In genomic region chr12:4518957-4519356, GRCm38 (mm10) we compare ENCODE assay signal across 23 mouse cellular contexts. TPM values are rescaled to one million over a fixed set of nuclear protein-coding genes. Genes with fewer than 3 reads are reported as not detected.
DNase-seq lines count a peak whose midpoint lies in the region; ATAC-seq and TF ChIP-seq lines count a peak whose summit lies in the region.
"Had no signal": no experiment of that assay in that cellular context is flagged by ENCODE, and none has a peak within 500 bp of the region (broad histone marks: within the 10 kb centered on the region; RNA-seq: fewer than 3 reads in every experiment).

No protein-coding gene starts in this region.

- 69% methylated on average over 11 of the region's 11 CpGs for WGBS in limb, embryonic 12.5 days
- 78% methylated on average over 11 of the region's 11 CpGs for WGBS in limb, embryonic 10.5 days
- WGBS in kidney, postnatal 0 days = 38% methylated on average over 11 of the region's 11 CpGs
- WGBS in limb, embryonic 14.5 days = 54% methylated on average over 11 of the region's 11 CpGs
- WGBS in midbrain, embryonic 13.5 days = 85% methylated on average over 11 of the region's 11 CpGs

- H3K36me3 ChIP-seq in limb, embryonic 12.5 days = no peaks in the 10 kb centered on the region
- H3K36me3 ChIP-seq in limb, embryonic 10.5 days = no peaks in the 10 kb centered on the region
- no peaks in the 10 kb centered on the region for H3K36me3 ChIP-seq in kidney, postnatal 0 days (ENCODE audit: insufficient read depth, low read length)
- H3K36me3 ChIP-seq in limb, embryonic 14.5 days (ENCODE audit: control insufficient read depth, insufficient read depth, low read length) = no peaks in the 10 kb centered on the region
- no peaks in the 10 kb centered on the region for H3K36me3 ChIP-seq in midbrain, embryonic 13.5 days
- H3K36me3 ChIP-seq: embryonic facial prominence, embryonic 13.5 days; G1E; heart, embryonic 15.5 days; hindbrain, embryonic 13.5 days had no signal

- no peak for TF ChIP-seq POLR2A in limb, embryonic 14.5 days (IDR thresholded peaks at IDR 0.05; ENCODE audit: borderline replicate concordance, extremely low read depth, insufficient read depth, insufficient read length)

- no peak overlapping the region for H3K4me2 ChIP-seq in limb, embryonic 12.5 days
- peak overlapping the region; percentile 49 for H3K4me2 ChIP-seq in kidney, postnatal 0 days (ENCODE audit: low read length)
- H3K4me2 ChIP-seq in limb, embryonic 14.5 days (replicated peaks; ENCODE audit: low read depth, low read length, severe bottlenecking) = peak overlapping the region; percentile 32
- no peak overlapping the region for H3K4me2 ChIP-seq in midbrain, embryonic 13.5 days (replicated peaks)
- H3K4me2 ChIP-seq: embryonic facial prominence, embryonic 13.5 days; heart, embryonic 11.5 days; heart, embryonic 15.5 days; hindbrain, embryonic 13.5 days had no signal

- intact Hi-C loops in gastrocnemius, adult 2 months (cut with DNase I) = no loop called here

- peaks cover 24% of the 10 kb centered on the region for H3K4me1 ChIP-seq in limb, embryonic 12.5 days (replicated peaks)
- H3K4me1 ChIP-seq in limb, embryonic 10.5 days = peaks cover 23% of the 10 kb centered on the region
- H3K4me1 ChIP-seq in kidney, postnatal 0 days (replicated peaks; ENCODE audit: insufficient read depth, low read length) = no peaks in the 10 kb centered on the region
- H3K4me1 ChIP-seq in limb, embryonic 14.5 days (ENCODE audit: control insufficient read depth, insufficient read depth, low read length) = peaks cover 18% of the 10 kb centered on the region
- peaks cover 17% of the 10 kb centered on the region for H3K4me1 ChIP-seq in midbrain, embryonic 13.5 days (replicated peaks)

- no peak overlapping the region for H3K9ac ChIP-seq in limb, embryonic 12.5 days (replicated peaks)
- H3K9ac ChIP-seq in kidney, postnatal 0 days (ENCODE audit: low read depth, low read length) = 0 out of 2 replicates have a peak overlapping the region, but pooled peaks have one; percentile 2
- peak overlapping the region; percentile 18 for H3K9ac ChIP-seq in limb, embryonic 14.5 days (ENCODE audit: low read depth, low read length, severe bottlenecking)
- no peak overlapping the region for H3K9ac ChIP-seq in midbrain, embryonic 13.5 days (replicated peaks)
- H3K9ac ChIP-seq: embryonic facial prominence, embryonic 13.5 days; heart, embryonic 15.5 days; hindbrain, embryonic 13.5 days had no signal

- DNase-seq in gastrocnemius, adult 2 months = no peak
- no peak for DNase-seq in gastrocnemius, postnatal 10 days
- DNase-seq in limb, embryonic 10.5 days (ENCODE audit: low spot score) = no peak
- peak; percentile 68 for DNase-seq in kidney, postnatal 0 days (ENCODE audit: low spot score)
- no peak for DNase-seq in limb, embryonic 14.5 days (ENCODE audit: low spot score)
- no peak for DNase-seq in frontal cortex, adult 2 months (ENCODE audit: extremely low spot score in 1 of 2, low spot score in 1 of 2)
- DNase-seq: adrenal gland, postnatal 14 days; B cell, adult 2 months; cerebellum, adult 18-20 months; cerebellum, adult 9-11 months; cerebellum, postnatal 36 days; gastrocnemius, postnatal 14 days; heart, adult 2 months; heart, postnatal 14 days had no signal

- ATAC-seq in limb, embryonic 12.5 days (ENCODE audit: insufficient number of reproducible peaks, insufficient read depth, low FRiP score, low TSS enrichment, low read depth) = no peak
- ATAC-seq in kidney, postnatal 0 days (replicated peaks; ENCODE audit: low FRiP score, low read depth) = peak; percentile 40; the same call in 1 of the 2 replicates
- no peak for ATAC-seq in limb, embryonic 14.5 days (ENCODE audit: low FRiP score, low read depth)
- no peak for ATAC-seq in midbrain, embryonic 13.5 days
- ATAC-seq: CD4-positive, CD25-positive, alpha-beta regulatory T cell, adult 4 months; forebrain, embryonic 14.5 days had no signal

- no peaks in the 10 kb centered on the region for H3K27me3 ChIP-seq in limb, embryonic 12.5 days
- H3K27me3 ChIP-seq in limb, embryonic 10.5 days (ENCODE audit: low read depth, poor library complexity, severe bottlenecking) = no peaks in the 10 kb centered on the region
- no peaks in the 10 kb centered on the region for H3K27me3 ChIP-seq in kidney, postnatal 0 days (ENCODE audit: insufficient read depth, low read length)
- no peaks in the 10 kb centered on the region for H3K27me3 ChIP-seq in limb, embryonic 14.5 days (ENCODE audit: control insufficient read depth, insufficient read depth, low read length)
- no peaks in the 10 kb centered on the region for H3K27me3 ChIP-seq in midbrain, embryonic 13.5 days
- H3K27me3 ChIP-seq: embryonic facial prominence, embryonic 13.5 days; heart, embryonic 15.5 days; hindbrain, embryonic 13.5 days had no signal

- no peaks in the 10 kb centered on the region for H3K9me3 ChIP-seq in limb, embryonic 12.5 days
- H3K9me3 ChIP-seq in limb, embryonic 10.5 days (replicated peaks) = no peaks in the 10 kb centered on the region
- no peaks in the 10 kb centered on the region for H3K9me3 ChIP-seq in kidney, postnatal 0 days (replicated peaks; ENCODE audit: low read length)
- no peaks in the 10 kb centered on the region for H3K9me3 ChIP-seq in limb, embryonic 14.5 days (ENCODE audit: control insufficient read depth, low read length)
- H3K9me3 ChIP-seq in midbrain, embryonic 13.5 days = no peaks in the 10 kb centered on the region
- H3K9me3 ChIP-seq: embryonic facial prominence, embryonic 13.5 days; G1E; heart, embryonic 15.5 days; hindbrain, embryonic 13.5 days had no signal

- TF ChIP-seq CTCF in gastrocnemius, adult 2 months (IDR thresholded peaks at IDR 0.05) = no peak
- TF ChIP-seq CTCF in kidney, postnatal 0 days (IDR thresholded peaks at IDR 0.05; ENCODE audit: low read depth) = no peak

- H3K4me3 ChIP-seq in gastrocnemius, adult 2 months = peak overlapping the region; percentile 64
- no peak overlapping the region for H3K4me3 ChIP-seq in limb, embryonic 12.5 days (replicated peaks)
- H3K4me3 ChIP-seq in limb, embryonic 10.5 days = no peak overlapping the region
- no peak overlapping the region; the same call in 1 of the 2 replicates for H3K4me3 ChIP-seq in kidney, postnatal 0 days (replicated peaks; ENCODE audit: low read depth, low read length)
- H3K4me3 ChIP-seq in limb, embryonic 14.5 days (replicated peaks; ENCODE audit: low read length) = peak overlapping the region; percentile 7; the same call in 1 of the 2 replicates
- H3K4me3 ChIP-seq in midbrain, embryonic 13.5 days (replicated peaks) = no peak overlapping the region
- H3K4me3 ChIP-seq: embryonic facial prominence, embryonic 13.5 days; heart, adult 2 months; heart, embryonic 15.5 days; hindbrain, embryonic 13.5 days had no signal

- H3K27ac ChIP-seq in gastrocnemius, adult 2 months = peak overlapping the region; percentile 78
- H3K27ac ChIP-seq in limb, embryonic 12.5 days = peak overlapping the region; percentile 30; the same call in 1 of the 2 replicates
- H3K27ac ChIP-seq in limb, embryonic 10.5 days = no peak overlapping the region
- peak overlapping the region; percentile 77 for H3K27ac ChIP-seq in kidney, postnatal 0 days
- H3K27ac ChIP-seq in limb, embryonic 14.5 days (replicated peaks; ENCODE audit: low read depth, low read length) = peak overlapping the region; percentile 33; the same call in 1 of the 2 replicates
- H3K27ac ChIP-seq in midbrain, embryonic 13.5 days = no peak overlapping the region
- H3K27ac ChIP-seq: embryonic facial prominence, embryonic 13.5 days; heart, adult 2 months; heart, embryonic 15.5 days; hindbrain, embryonic 13.5 days had no signal

RNA-seq across cellular contexts. Expression of gene Ncoa1, which starts 42.0 kb away (rescaled TPM):
- 10 to 100 TPM; 26.1 to 26.6 TPM for total RNA-seq in gastrocnemius, adult 2 months (2021)
- total RNA-seq in gastrocnemius, postnatal 10 days (2021) = 10 to 100 TPM; 32.3 to 43.1 TPM
- polyA plus RNA-seq in limb, embryonic 12.5 days (2016; fragmentation: Nextera tagmentation; extraction: Ambion mirVana) = 9.6 and 11.3 TPM in 2 replicates
- polyA plus RNA-seq in limb, embryonic 10.5 days (2016; fragmentation: Nextera tagmentation; extraction: Ambion mirVana) = 1.3 and 3.3 TPM in 2 replicates
- polyA plus RNA-seq in kidney, postnatal 0 days (2015; fragmentation: Nextera tagmentation; extraction: Ambion mirVana) = 8.2 and 8.7 TPM in 2 replicates
- polyA plus RNA-seq in limb, embryonic 14.5 days (2012; rRNA removed) = 26.9 and 33.8 TPM in 2 replicates
- polyA plus RNA-seq in limb, embryonic 14.5 days (2014; fragmentation: Nextera tagmentation; extraction: Ambion mirVana) = 23.0 and 26.3 TPM in 2 replicates
- polyA plus RNA-seq in midbrain, embryonic 13.5 days (2015; fragmentation: Nextera tagmentation; extraction: Ambion mirVana) = 9.1 and 9.2 TPM in 2 replicates
- 49.5 and 59.6 TPM in 2 replicates for polyA plus RNA-seq in frontal cortex, adult 2 months (2012; rRNA removed)

Comparison
In these comparisons a context has a peak if more than half of its experiments do, and no peak if none do; other contexts are left out.
1. H3K27ac ChIP-seq: peak in gastrocnemius, adult 2 months (single experiment), limb, embryonic 12.5 days (single experiment), kidney, postnatal 0 days (single experiment) and limb, embryonic 14.5 days (single experiment); none in limb, embryonic 10.5 days (single experiment) and midbrain, embryonic 13.5 days (single experiment).
2. H3K4me3 ChIP-seq: peak in gastrocnemius, adult 2 months (single experiment) and limb, embryonic 14.5 days (single experiment); none in limb, embryonic 12.5 days (single experiment), limb, embryonic 10.5 days (single experiment), kidney, postnatal 0 days (single experiment) and midbrain, embryonic 13.5 days (single experiment).
3. H3K4me2 ChIP-seq: peak in kidney, postnatal 0 days (single experiment) and limb, embryonic 14.5 days (single experiment); none in limb, embryonic 12.5 days (single experiment) and midbrain, embryonic 13.5 days (single experiment).
4. H3K9ac ChIP-seq: peak in kidney, postnatal 0 days (single experiment) and limb, embryonic 14.5 days (single experiment); none in limb, embryonic 12.5 days (single experiment) and midbrain, embryonic 13.5 days (single experiment).